Mouse (Mus musculus): ENCODE results near the gene Gm11564. TPM values are rescaled to one million over a fixed set of nuclear protein-coding genes. Genes with fewer than 3 reads are reported as not detected.
"Not testable (repeated sequence)": the region's sequence is repeated elsewhere in the genome, so short reads cannot be mapped to it uniquely, and the experiment has no call there.

Gm11564 gene
- not detected in 2 replicates for polyA plus RNA-seq (2012; rRNA removed)

DNA sequence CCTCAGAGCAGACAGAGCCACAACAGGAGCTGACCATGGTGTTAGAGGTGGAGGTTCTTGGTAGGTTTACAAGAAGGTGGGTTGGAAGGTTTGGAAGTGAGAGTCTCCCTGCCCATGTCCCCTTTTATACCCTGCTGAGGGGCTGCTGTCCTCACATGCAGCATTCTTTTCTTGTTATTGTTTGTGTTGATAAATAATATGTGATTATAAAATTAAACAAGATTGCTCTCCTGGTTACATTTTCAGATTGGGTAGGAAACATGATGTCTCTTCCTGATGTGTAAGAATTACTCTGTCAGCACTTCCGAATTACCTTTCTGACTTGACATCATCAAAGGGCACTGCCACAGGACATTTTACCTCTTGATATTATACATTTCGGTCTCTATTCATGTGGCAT, at the start of gene Gm11564:
Gene Gm11564 (minus strand): TSS at position 101 of the 400 bp plus-strand sequence.
- DNase-seq (ENCODE audit: low spot score): not testable (repeated sequence)

DNA sequence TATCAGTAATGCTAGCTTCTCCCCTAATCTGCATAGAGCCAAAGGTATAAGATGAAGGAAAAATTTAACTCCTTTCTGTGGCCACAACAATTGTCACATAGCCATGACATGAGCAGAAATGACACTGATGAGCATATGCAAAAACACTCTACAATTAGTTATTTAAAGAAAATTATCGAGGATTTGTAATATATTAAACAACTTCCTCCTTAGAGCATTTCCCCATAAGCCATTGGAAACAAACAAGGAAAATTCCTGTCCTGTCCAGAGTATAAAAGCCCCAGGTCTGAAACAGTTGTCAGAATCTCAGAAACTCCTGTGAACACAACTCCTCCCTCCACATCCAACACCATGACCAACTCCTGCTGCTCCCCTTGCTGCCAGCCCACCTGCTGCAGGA, 48.7 kb upstream of the Gm11564 start, which contains the start of gene Gm11559:
Gene Gm11559 (plus strand): TSS at position 301 of the 400 bp plus-strand sequence.
- not testable (repeated sequence) for DNase-seq (ENCODE audit: low spot score)

GRCm38 (mm10) chr11:99858761-99859160, 43.3 kb upstream of the Gm11564 start:
- DNase-seq (ENCODE audit: low spot score): no peak

- DNase-seq (ENCODE audit: low spot score): no peak
Observed at GRCm38 (mm10) chr11:99857617-99858016, 42.2 kb upstream of the Gm11564 start, which contains the start of gene Gm11568. Gene Gm11568 (plus strand): TSS chr11:99857917.

DNA sequence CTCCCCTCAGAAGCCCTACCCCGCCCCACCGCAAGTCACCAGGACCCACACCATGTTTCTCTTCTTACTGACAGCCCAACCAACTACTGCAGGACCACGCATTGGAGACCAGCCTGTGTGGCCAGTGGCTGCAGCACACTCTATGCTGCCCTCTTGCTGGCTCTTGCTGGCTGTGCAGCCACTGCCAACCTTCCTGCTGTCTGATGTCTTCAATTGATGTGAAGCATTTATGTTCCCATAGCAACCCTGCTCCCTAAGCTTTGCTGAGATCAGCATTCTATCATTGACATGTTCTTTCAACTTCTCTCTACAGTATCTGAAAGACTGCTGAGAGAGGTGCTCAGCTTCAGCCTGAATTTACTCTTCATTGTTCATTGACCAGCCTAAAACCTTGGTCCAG, 38.7 kb upstream of the Gm11564 start:
- no peak for DNase-seq (ENCODE audit: low spot score)

DNA sequence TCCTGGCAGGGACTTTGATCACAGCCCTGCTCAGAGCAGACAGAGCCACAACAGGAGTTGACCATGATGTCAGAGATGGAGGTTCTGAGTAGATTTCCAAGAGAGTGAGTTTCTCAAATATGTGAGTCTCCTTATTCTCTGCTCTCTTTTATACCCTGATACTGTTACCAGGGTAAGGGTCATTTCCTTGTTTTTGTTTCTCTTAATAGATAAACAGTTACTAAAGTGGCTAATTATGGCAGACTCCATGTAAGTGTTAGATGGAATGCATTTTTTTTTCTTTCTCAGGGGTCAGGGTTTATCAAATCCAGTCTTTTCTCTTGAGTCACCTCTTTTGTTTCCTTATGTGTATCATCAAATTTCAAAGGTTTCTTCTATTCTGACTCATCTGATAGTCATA, 36.0 kb upstream of the Gm11564 start, which contains the start of gene Krtap4-16:
Gene Krtap4-16 (minus strand): TSS at position 101 of the 400 bp plus-strand sequence.
- no peak for DNase-seq (ENCODE audit: low spot score)

GRCm38 (mm10) chr11:99846746-99847145, 31.3 kb upstream of the Gm11564 start:
- DNase-seq (ENCODE audit: low spot score): no peak

- DNase-seq (ENCODE audit: low spot score): no peak
Observed at GRCm38 (mm10) chr11:99842185-99842584, 26.7 kb upstream of the Gm11564 start.

DNA sequence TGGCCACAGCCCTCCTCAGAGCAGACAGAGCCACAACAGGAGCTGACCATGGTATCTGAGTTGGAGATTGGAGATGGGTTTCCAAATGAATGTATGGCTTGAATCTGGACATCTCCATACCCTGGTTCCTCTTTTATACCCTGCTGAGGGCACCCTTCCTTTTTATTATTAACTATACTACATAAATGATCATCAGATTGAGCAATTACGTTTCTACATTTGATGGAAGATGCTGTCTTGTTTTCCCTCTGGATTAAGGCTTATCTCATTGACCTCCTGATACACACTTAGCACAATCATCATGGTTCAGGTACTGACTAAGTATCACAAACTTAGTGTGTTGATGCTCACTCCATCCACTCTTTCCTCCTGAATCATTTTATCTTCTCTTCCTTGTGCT, 22.5 kb upstream of the Gm11564 start, which contains the start of gene 2300003K06Rik:
Gene 2300003K06Rik (minus strand): TSS at position 101 of the 400 bp plus-strand sequence.
- DNase-seq (ENCODE audit: low spot score): no peak

GRCm38 (mm10) chr11:99809792-99810191, 5.7 kb downstream of the Gm11564 start, which contains the start of gene Krtap4-13:
Gene Krtap4-13 (minus strand): TSS chr11:99809892.
- not testable (repeated sequence) for DNase-seq (ENCODE audit: low spot score)

DNA sequence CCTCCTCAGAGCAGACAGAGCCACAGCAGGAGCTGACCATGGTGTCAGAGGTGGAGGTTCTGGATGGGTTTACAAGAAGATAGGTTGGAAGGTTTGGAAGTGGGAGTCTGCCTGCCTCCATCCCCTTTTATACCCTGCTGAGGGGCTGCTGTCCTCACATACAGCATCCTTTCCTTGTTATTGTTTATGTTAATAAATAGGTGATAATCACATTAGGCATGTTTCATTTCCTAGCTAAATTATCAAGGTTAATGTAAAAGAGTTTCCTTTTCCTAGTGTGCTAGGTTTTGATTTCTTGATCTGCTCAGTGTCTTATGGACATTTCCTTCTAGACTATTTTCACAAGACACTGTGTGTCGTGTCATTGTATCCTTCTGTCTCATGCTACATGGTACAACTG, 11.1 kb downstream of the Gm11564 start, which contains the start of gene Gm11554:
Gene Gm11554 (minus strand): TSS at position 101 of the 400 bp plus-strand sequence.
- DNase-seq (ENCODE audit: low spot score): not testable (repeated sequence)

DNA sequence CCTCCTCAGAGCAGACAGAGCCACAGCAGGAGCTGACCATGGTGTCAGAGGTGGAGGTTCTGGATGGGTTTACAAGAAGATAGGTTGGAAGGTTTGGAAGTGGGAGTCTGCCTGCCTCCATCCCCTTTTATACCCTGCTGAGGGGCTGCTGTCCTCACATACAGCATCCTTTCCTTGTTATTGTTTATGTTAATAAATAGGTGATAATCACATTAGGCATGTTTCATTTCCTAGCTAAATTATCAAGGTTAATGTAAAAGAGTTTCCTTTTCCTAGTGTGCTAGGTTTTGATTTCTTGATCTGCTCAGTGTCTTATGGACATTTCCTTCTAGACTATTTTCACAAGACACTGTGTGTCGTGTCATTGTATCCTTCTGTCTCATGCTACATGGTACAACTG, 16.6 kb downstream of the Gm11564 start, which contains the start of gene Gm11569:
Gene Gm11569 (minus strand): TSS at position 101 of the 400 bp plus-strand sequence.
- DNase-seq (ENCODE audit: low spot score): not testable (repeated sequence)

DNA sequence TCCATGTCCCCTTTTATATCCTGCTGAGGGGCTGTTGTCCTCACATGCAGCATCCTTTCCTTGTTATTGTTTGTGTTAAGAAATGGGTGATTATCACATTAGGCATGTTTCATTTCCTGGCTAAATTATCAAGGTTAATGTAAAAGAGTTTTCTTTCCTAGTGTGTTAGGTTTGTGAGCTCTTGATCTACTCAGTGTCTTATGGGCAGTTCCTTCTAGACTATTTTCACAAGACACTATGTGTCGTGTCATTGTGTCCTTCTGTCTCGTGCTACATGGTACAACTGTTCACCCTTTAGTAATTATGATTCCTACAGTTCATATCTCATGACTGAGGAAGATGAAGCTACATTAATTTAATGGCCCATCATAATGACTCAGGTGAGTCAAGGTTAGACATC, 22.1 kb downstream of the Gm11564 start, which contains the start of gene Gm11596:
Gene Gm11596 (minus strand): TSS at position 101 of the 400 bp plus-strand sequence.
- DNase-seq (ENCODE audit: low spot score): no peak

- not testable (repeated sequence) for DNase-seq (ENCODE audit: low spot score)
Observed at GRCm38 (mm10) chr11:99784900-99785299, 30.6 kb downstream of the Gm11564 start, which contains the start of gene Krtap4-9. Gene Krtap4-9 (plus strand): TSS chr11:99785200.

DNA sequence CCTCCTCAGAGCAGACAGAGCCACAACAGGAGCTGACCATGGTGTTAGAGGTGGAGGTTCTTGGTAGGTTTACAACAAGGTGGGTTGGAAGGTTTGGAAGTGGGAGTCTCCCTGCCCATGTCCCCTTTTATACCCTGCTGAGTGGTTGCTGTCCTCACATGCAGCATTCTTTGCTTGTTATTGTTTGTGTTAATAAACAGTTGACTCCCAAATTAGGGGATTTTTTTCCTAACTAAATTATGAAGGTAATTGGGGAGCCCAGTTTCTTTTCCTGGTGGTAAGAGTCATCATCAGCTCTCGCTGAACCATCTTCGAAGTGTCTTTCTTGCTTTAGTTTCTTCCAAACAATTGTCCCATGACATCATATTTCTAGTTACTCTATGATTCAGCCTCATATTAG, 34.9 kb downstream of the Gm11564 start, which contains the start of gene Krtap4-8:
Gene Krtap4-8 (minus strand): TSS at position 101 of the 400 bp plus-strand sequence.
- DNase-seq (ENCODE audit: low spot score): no peak

DNA sequence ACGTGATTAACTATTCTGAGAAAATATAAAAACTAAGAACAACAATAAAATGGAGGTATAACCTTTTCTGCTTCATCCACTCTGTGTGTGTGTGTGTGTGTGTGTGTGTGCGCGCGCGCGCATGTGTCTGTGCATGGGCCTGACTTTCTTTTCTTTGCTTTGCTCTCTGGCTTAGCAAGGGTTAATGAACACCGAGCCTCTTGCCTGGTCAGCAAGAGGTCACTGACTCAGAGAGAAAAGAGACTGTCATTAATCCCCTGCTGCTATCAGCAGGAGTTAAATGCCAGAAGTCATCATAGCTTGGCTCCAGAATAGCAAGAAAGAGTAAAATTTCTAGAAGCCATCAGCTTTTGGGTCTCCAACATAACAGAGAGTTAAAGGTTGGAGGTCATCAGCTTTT, 37.1 kb downstream of the Gm11564 start:
- no peak for DNase-seq (ENCODE audit: low spot score)

DNA sequence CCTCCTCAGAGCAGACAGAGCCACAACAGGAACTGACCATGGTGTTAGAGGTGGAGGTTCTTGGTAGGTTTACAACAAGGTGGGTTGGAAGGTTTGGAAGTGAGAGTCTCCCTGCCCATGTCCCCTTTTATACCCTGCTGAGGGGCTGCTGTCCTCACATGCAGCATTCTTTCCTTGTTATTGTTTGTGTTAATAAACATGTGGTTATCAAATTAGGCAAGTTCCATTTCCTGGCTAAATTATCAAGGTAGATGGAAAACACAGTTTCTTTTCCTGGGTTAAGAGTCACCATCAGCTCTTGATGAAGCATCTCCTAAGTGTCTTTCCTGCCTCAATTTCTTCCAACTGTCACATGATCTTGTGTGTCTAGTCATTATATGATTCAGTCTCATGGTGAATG, 42.7 kb downstream of the Gm11564 start, which contains the start of gene Gm11595:
Gene Gm11595 (minus strand): TSS at position 101 of the 400 bp plus-strand sequence.
- not testable (repeated sequence) for DNase-seq (ENCODE audit: low spot score)

- no peak for DNase-seq (ENCODE audit: low spot score)
Observed at GRCm38 (mm10) chr11:99768410-99768809, 47.1 kb downstream of the Gm11564 start.

Other genes starting within 250 kb of the Gm11564 start
- gene Krtap3-1, start 249.0 kb downstream of the Gm11564 start, polyA plus RNA-seq (2012; rRNA removed): not detected in 2 replicates
- gene Krtap1-5, start 234.7 kb downstream of the Gm11564 start, polyA plus RNA-seq (2012; rRNA removed): 0.22 TPM in 1 of 2 replicates, not detected in the other
- not detected in 2 replicates for gene Krtap1-4, start 232.0 kb downstream of the Gm11564 start, polyA plus RNA-seq (2012; rRNA removed)
- gene Krtap1-3, start 224.3 kb downstream of the Gm11564 start, polyA plus RNA-seq (2012; rRNA removed): not detected in 2 replicates
- gene Krtap9-3, start 217.6 kb downstream of the Gm11564 start, polyA plus RNA-seq (2012; rRNA removed): not detected in 2 replicates
- gene Gm11938, start 212.4 kb downstream of the Gm11564 start, polyA plus RNA-seq (2012; rRNA removed): not detected in 2 replicates
- gene Gm11937, start 205.5 kb downstream of the Gm11564 start, polyA plus RNA-seq (2012; rRNA removed): not detected in 2 replicates
- not detected in 2 replicates for gene Krtap2-4, start 200.8 kb downstream of the Gm11564 start, polyA plus RNA-seq (2012; rRNA removed)
- 0.18 TPM in 1 of 2 replicates, not detected in the other for gene Gm11562, start 195.2 kb downstream of the Gm11564 start, polyA plus RNA-seq (2012; rRNA removed)
- gene Krtap4-1, start 187.4 kb downstream of the Gm11564 start, polyA plus RNA-seq (2012; rRNA removed): not detected in 2 replicates
- not detected in 2 replicates for gene Krtap4-2, start 180.6 kb downstream of the Gm11564 start, polyA plus RNA-seq (2012; rRNA removed)
- gene Krtap4-7, start 171.6 kb downstream of the Gm11564 start, polyA plus RNA-seq (2012; rRNA removed): not detected in 2 replicates
- not detected in 2 replicates for gene Gm11555, start 165.4 kb downstream of the Gm11564 start, polyA plus RNA-seq (2012; rRNA removed)
- gene Gm11563, start 156.7 kb downstream of the Gm11564 start, polyA plus RNA-seq (2012; rRNA removed): not detected in 2 replicates
- gene Krtap4-6, start 149.7 kb downstream of the Gm11564 start, polyA plus RNA-seq (2012; rRNA removed): not detected in 2 replicates
- gene Gm14190, start 124.9 kb downstream of the Gm11564 start, polyA plus RNA-seq (2012; rRNA removed): not detected in 2 replicates
- gene Gm14180, start 81.4 kb downstream of the Gm11564 start, polyA plus RNA-seq (2012; rRNA removed): not detected in 2 replicates
- gene Gm11595, start 42.8 kb downstream of the Gm11564 start, polyA plus RNA-seq (2012; rRNA removed): not detected in 2 replicates
- gene Krtap4-8, start 35.0 kb downstream of the Gm11564 start, polyA plus RNA-seq (2012; rRNA removed): not detected in 2 replicates
- not detected in 2 replicates for gene Krtap4-9, start 30.5 kb downstream of the Gm11564 start, polyA plus RNA-seq (2012; rRNA removed)
- gene Gm11596, start 22.2 kb downstream of the Gm11564 start, polyA plus RNA-seq (2012; rRNA removed): 0.06 TPM in 1 of 2 replicates, not detected in the other
- gene Gm11569, start 16.7 kb downstream of the Gm11564 start, polyA plus RNA-seq (2012; rRNA removed): 0.08 TPM in 1 of 2 replicates, not detected in the other
- gene Gm11554, start 11.2 kb downstream of the Gm11564 start, polyA plus RNA-seq (2012; rRNA removed): not detected in 2 replicates
- 0.18 and 0.24 TPM in 2 replicates for gene Krtap4-13, start 5.8 kb downstream of the Gm11564 start, polyA plus RNA-seq (2012; rRNA removed)
- not detected in 2 replicates for gene 2300003K06Rik, start 22.4 kb upstream of the Gm11564 start, polyA plus RNA-seq (2012; rRNA removed)
- gene Krtap4-16, start 35.9 kb upstream of the Gm11564 start, polyA plus RNA-seq (2012; rRNA removed): 0.07 and 0.08 TPM in 2 replicates
- gene Gm11568, start 42.3 kb upstream of the Gm11564 start, polyA plus RNA-seq (2012; rRNA removed): not detected in 2 replicates
- gene Gm11559, start 48.8 kb upstream of the Gm11564 start, polyA plus RNA-seq (2012; rRNA removed): not detected in 2 replicates
- gene Krtap9-1, start 57.7 kb upstream of the Gm11564 start, polyA plus RNA-seq (2012; rRNA removed): not detected in 2 replicates
- gene Gm11567, start 63.5 kb upstream of the Gm11564 start, polyA plus RNA-seq (2012; rRNA removed): not detected in 2 replicates
- gene Krtap31-1, start 92.3 kb upstream of the Gm11564 start, polyA plus RNA-seq (2012; rRNA removed): not detected in 2 replicates
- gene Gm11565, start 99.1 kb upstream of the Gm11564 start, polyA plus RNA-seq (2012; rRNA removed): not detected in 2 replicates
- gene Krtap31-2, start 120.6 kb upstream of the Gm11564 start, polyA plus RNA-seq (2012; rRNA removed): not detected in 2 replicates
- gene Krtap9-5, start 132.8 kb upstream of the Gm11564 start, polyA plus RNA-seq (2012; rRNA removed): not detected in 2 replicates
- gene Krtap29-1, start 163.4 kb upstream of the Gm11564 start, polyA plus RNA-seq (2012; rRNA removed): not detected in 2 replicates
- not detected in 2 replicates for gene Krtap16-1, start 170.9 kb upstream of the Gm11564 start, polyA plus RNA-seq (2012; rRNA removed)
- not detected in 2 replicates for gene Krtap17-1, start 178.3 kb upstream of the Gm11564 start, polyA plus RNA-seq (2012; rRNA removed)
- 0.04 and 0.11 TPM in 2 replicates for gene Krt33a, start 200.5 kb upstream of the Gm11564 start, polyA plus RNA-seq (2012; rRNA removed)
- gene Krt33b, start 214.2 kb upstream of the Gm11564 start, polyA plus RNA-seq (2012; rRNA removed): not detected in 2 replicates
- gene Krt34, start 225.9 kb upstream of the Gm11564 start, polyA plus RNA-seq (2012; rRNA removed): not detected in 2 replicates
- gene Krt31, start 234.9 kb upstream of the Gm11564 start, polyA plus RNA-seq (2012; rRNA removed): not detected in 2 replicates